Mouse (Mus musculus): ENCODE measurements around the gene Mark3.
"Not testable (repeated sequence)": the region's sequence is repeated elsewhere in the genome, so short reads cannot be mapped to it uniquely, and the experiment has no call there.

- TF ChIP-seq GATA1, TAL1 (IDR thresholded peaks at IDR 0.05; ENCODE audit: low read length): not testable (repeated sequence)
These were observed 18.4 kb upstream of the Mark3 start for GRCm38 (mm10) chr12:111555893-111556292.

All from erythroblast, embryonic 14.5 days (primary cell).